Mouse (Mus musculus): ENCODE data around the gene Slc25a43. TPM values are rescaled to one million over a fixed set of nuclear protein-coding genes. Genes with fewer than 3 reads are reported as not detected.
"Not testable (repeated sequence)": the region's sequence is repeated elsewhere in the genome, so short reads cannot be mapped to it uniquely, and the experiment has no call there.

Gene Slc25a43
- total RNA-seq, 2 experiments from 2014 or later = 0.25 TPM; not detected in 1

DNA sequence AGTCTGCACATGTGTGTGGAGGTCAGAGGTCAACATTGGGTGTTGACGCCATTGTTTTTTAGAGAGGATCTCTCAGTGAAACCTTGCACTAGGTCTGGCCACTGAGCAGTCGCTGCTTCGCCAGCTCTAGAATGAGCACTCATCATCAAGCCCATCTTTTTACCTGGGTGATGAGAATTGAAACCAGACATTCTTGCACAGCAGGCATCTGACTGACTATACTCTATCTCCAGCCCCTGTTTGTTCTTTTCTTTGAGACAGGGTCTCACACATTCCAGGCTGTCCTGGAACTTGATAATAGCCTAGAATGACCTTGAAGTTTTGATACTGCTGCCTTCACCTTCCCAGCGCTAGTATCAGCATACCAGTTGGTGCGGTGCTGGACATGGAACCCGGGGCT lies 29.1 kb downstream of the Slc25a43 start:
- DNase-seq = no peak
- intact Hi-C loops (cut with DNase I; ENCODE audit: low total_unique reads) = no loop called here

GRCm38 (mm10) chrX:36775520-36775919 lies 32.1 kb downstream of the Slc25a43 start:
- no peak for DNase-seq
- intact Hi-C loops (cut with DNase I; ENCODE audit: low total_unique reads) = no loop called here

DNA sequence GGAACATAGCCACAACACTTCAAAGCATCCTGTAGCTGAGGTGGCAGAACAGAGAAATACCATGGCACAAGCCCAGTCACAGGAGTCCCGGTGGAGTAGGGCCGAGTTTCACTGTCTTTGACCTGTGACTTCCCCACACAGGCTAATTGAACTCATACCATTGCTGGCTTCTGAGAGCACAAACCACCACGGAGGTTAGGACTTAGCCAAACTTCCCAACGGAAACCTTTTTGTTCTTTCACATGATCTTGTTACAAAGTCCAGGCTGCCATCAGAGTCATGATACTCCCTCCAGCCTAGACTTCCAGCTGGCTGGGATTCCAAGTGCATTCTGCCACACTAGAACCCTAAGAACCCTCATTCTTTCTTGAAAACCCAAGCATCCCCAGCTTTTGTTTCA lies 34.2 kb downstream of the Slc25a43 start:
- intact Hi-C loops (cut with DNase I; ENCODE audit: low total_unique reads) = no loop called here
- no peak for DNase-seq

GRCm38 (mm10) chrX:36789360-36789759 lies 45.9 kb downstream of the Slc25a43 start:
- no peak for DNase-seq
- intact Hi-C loops (cut with DNase I; ENCODE audit: low total_unique reads) = no loop called here

DNA sequence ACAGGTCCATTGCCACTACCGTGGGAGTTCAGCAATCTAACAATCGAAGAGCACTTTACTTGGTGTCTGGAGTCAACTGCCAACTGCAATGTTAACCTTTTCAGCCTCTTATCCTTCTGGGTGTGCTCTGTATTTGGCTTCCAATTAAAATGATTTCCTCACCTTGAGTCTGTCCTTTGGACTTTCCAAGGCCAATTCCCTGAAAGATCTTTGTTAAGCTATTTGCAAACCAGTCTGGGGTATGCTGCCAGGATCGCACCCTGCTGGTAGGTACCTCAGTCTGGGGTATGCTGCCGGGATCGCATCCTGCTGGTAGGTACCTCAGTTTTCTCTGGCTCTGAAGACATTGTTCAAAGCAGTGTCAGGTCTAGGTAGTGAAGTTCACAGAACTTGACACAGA lies 51.1 kb downstream of the Slc25a43 start:
- DNase-seq = no peak
- intact Hi-C loops (cut with DNase I; ENCODE audit: low total_unique reads) = no loop called here

- DNase-seq = peak; percentile 88
- intact Hi-C loops (cut with DNase I; ENCODE audit: low total_unique reads) = no loop called here
Measured at GRCm38 (mm10) chrX:36795424-36796162, 52.1 kb downstream of the Slc25a43 start, which contains the start of gene Slc25a5. TSS of gene Slc25a5 (plus strand) at chrX:36795651.

- DNase-seq = peak; percentile 82
- intact Hi-C loops (cut with DNase I; ENCODE audit: low total_unique reads) = no loop called here
Measured at GRCm38 (mm10) chrX:36796163-36796581, 52.7 kb downstream of the Slc25a43 start.

DNA sequence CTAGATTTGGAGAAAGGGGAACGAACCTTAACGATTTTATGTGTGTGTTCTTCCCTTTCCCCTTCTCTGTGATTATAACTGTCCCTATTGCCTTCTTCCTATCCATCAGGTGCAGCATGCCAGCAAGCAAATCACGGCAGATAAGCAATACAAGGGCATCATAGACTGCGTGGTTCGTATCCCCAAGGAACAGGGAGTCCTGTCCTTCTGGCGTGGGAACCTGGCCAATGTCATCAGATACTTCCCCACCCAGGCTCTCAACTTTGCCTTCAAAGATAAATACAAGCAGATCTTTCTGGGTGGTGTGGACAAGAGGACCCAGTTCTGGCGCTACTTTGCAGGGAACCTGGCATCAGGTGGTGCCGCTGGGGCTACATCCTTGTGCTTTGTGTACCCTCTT lies 53.3 kb downstream of the Slc25a43 start:
- DNase-seq; intact Hi-C loops (cut with DNase I; ENCODE audit: low total_unique reads): not testable (repeated sequence)

DNA sequence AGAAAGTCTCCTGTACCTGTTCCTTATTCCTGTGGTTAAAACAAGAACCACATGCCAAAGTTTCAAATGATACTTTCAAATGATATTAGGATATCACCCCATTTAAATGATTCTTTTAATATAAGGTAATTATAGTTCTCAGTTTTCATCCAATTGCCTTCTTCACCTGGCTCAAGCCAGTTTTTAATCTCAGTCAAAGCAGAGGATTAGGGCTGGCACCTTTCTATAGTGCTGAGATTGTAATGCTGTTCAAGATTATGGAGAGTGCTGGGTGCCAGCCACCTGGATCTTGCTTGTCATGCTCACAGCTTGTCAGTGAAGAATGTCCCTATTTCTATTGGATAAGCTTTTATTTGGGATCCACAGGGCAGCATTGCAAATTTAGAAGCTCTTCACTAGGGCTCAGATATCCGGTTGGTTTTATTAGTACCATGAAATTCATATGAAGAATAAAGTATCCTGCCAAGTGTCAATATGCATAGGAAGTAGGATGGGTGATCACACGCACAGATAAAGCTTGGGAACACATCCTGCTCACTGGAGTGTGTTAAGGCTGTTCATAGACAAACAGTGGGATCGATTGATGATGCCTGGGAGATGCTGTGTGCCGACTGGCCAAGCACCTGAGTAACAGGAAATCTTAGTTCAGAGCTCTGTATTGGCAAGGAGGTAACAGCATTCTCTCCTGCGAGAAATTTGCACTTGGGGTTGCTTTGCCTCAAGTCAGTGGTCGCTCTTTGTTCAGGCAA lies 55.8 kb downstream of the Slc25a43 start:
- no peak for DNase-seq
- intact Hi-C loops (cut with DNase I; ENCODE audit: low total_unique reads) = no loop called here

GRCm38 (mm10) chrX:36803189-36803588 lies 59.7 kb downstream of the Slc25a43 start:
- intact Hi-C loops (cut with DNase I; ENCODE audit: low total_unique reads) = no loop called here
- DNase-seq = no peak

- intact Hi-C loops (cut with DNase I; ENCODE audit: low total_unique reads) = no loop called here
- DNase-seq = peak; percentile 52
Measured at GRCm38 (mm10) chrX:36804196-36804595, 60.7 kb downstream of the Slc25a43 start.

DNA sequence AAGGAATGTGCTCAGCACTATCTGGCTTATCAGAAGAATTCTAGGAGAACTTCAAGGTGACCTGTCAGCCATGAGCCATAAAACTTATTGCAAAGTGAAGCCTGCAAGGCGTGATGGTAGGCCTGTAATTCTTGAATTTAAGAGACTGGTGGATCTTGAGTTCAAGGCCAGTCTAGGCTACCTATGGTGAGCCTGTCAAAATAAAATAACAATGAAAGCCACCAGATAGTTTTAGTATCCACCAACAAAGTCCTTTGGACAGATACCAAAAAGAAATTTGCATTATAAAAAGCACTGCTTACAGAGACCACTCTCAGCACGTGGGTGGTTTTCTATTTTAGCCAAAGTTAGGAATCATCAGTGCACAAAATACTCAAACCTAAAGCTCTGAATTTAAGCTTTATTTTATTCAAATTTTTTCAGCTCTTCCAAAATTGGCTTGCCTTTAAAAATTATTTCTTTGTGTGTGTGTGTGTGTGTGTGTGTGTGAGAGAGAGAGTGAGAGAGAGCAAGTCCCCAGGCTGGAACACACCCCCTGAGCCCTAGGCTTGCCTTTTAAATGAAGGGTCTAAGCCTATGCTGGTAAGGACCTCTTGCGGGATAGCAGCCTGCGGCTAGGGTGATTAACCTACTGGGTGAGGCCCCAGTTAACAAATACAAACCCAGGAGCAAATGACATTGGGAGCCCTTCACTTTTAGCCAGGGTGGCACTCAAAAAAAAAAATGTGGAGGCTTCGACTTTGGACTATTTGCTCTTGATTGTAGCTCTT lies 62.2 kb downstream of the Slc25a43 start:
- intact Hi-C loops (cut with DNase I; ENCODE audit: low total_unique reads) = no loop called here

GRCm38 (mm10) chrX:36807360-36808317 lies 64.2 kb downstream of the Slc25a43 start:
- DNase-seq = peak; percentile 86
- intact Hi-C loops (cut with DNase I; ENCODE audit: low total_unique reads) = no loop called here

More for the DNA sequence above, 62.2 kb downstream of the Slc25a43 start:
- no peak for DNase-seq

- no peak for DNase-seq
- intact Hi-C loops (cut with DNase I; ENCODE audit: low total_unique reads) = no loop called here
Measured at GRCm38 (mm10) chrX:36808318-36808683, 64.8 kb downstream of the Slc25a43 start.

GRCm38 (mm10) chrX:36811377-36811776 lies 67.9 kb downstream of the Slc25a43 start:
- no peak for DNase-seq
- intact Hi-C loops (cut with DNase I; ENCODE audit: low total_unique reads) = no loop called here

GRCm38 (mm10) chrX:36814161-36814836 lies 70.8 kb downstream of the Slc25a43 start:
- intact Hi-C loops (cut with DNase I; ENCODE audit: low total_unique reads) = no loop called here
- no peak for DNase-seq

DNA sequence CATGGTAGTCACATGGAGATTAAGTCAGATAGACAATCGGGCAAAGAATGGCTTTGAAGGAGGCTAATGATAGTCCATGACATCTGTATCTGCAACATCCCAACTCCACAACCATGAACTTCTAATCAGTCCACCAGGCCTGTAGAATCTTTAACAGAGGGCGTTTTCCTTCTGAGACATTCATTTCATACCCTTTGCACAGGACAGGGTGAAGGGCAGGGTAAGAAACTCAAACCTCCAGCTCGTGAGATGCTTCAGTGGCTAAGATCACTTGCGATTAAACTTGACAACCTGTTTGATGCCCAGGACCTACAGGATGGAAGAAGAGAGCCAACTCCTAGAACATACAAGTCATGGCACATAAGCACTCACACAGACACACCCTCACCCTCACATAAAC lies 71.6 kb downstream of the Slc25a43 start:
- DNase-seq = no peak
- intact Hi-C loops (cut with DNase I; ENCODE audit: low total_unique reads) = no loop called here

GRCm38 (mm10) chrX:36815439-36815838 lies 72.0 kb downstream of the Slc25a43 start:
- intact Hi-C loops (cut with DNase I; ENCODE audit: low total_unique reads) = no loop called here
- no peak for DNase-seq

Data from gastrocnemius, postnatal 14 days (tissue).